Mouse (Mus musculus) cerebellum, adult 2 months (tissue): ENCODE results near the gene Calm3. TPM values are rescaled to one million over a fixed set of nuclear protein-coding genes. Genes with fewer than 3 reads are reported as not detected.

Experiments used
- DNase-seq, 2 experiments: peaks; one replicate each; pipeline ENCODE4 v3.0.0; 2021
- H3K27ac ChIP-seq: fragments of 200-500 bp; 2 replicates; pipeline ENCODE4 v1.5.1; 2012; ENCODE audit warnings: low read length, control low read depth, inconsistent platforms; ENCODE audit not compliant: insufficient read depth
- H3K27me3 ChIP-seq: fragments of 200-500 bp; 2 replicates; pipeline ENCODE4 v1.6.1; 2012; ENCODE audit warnings: inconsistent platforms, mild to moderate bottlenecking, low read length, moderate library complexity; ENCODE audit not compliant: control insufficient read depth, insufficient read depth
- H3K4me1 ChIP-seq: fragments of 200-500 bp; 2 replicates; pipeline ENCODE4 v1.6.1; 2011; ENCODE audit warnings: low read length; ENCODE audit not compliant: control insufficient read depth, insufficient read depth
- H3K4me3 ChIP-seq: fragments of 200-500 bp; replicated peaks from 2 replicates; pipeline ENCODE3; 2011; ENCODE audit warnings: mild to moderate bottlenecking, low read depth, low read length, control low read depth; ENCODE audit not compliant: insufficient read depth
- CTCF ChIP-seq: fragments of 200-500 bp; IDR thresholded peaks from 2 replicates; pipeline ENCODE4 v1.5.1; 2011; ENCODE audit warnings: low read depth, mild to moderate bottlenecking, control low read depth, low read length, moderate library complexity, borderline replicate concordance; ENCODE audit not compliant: insufficient read depth
- POLR2A ChIP-seq: fragments of 200-500 bp; IDR thresholded peaks from 2 replicates; pipeline ENCODE4 v1.6.1; 2011; ENCODE audit warnings: low read length, control low read depth, borderline replicate concordance; ENCODE audit not compliant: insufficient read depth
- WGBS: fragments of 180-500 bp; shearing (Covaris S2); methylation state at CpG from one replicate; pipeline ENCODE4 v1.1.7; 2018; 5-methylcytosine and 5-hydroxymethylcytosine counted together
- polyA plus RNA-seq: library from polyadenylated mRNA; depleted of rRNA; stranded (reverse); fragments of >200 nt; gene quantifications from 2 replicates; pipeline ENCODE4 v1.2.3, GENCODE M21; 2012

Calm3 gene
- polyA plus RNA-seq, 1 experiment = 1,504 TPM

GRCm38 (mm10) chr7:16915461-16916340 is 8.2 kb downstream of the Calm3 start:
- Histone ChIP-seq H3K27ac (no peak overlapping the region), H3K4me1 (peaks cover 46% of the 10 kb centered on the region), H3K27me3 (no peaks in the 10 kb centered on the region), H3K4me3 (no peak overlapping the region)
- WGBS = 37% methylated on average over 32 of the region's 32 CpGs
- DNase-seq = peak; percentile 45 to 58
- TF ChIP-seq CTCF = no peak
- no peak for TF ChIP-seq POLR2A

- Histone ChIP-seq H3K4me3 (no peak overlapping the region), H3K4me1 (peaks cover 42% of the 10 kb centered on the region), H3K27me3 (no peaks in the 10 kb centered on the region), H3K27ac (no peak overlapping the region)
- DNase-seq = peak in 1 of 2 experiments; percentile 34
- WGBS = 77% methylated on average over 18 of the region's 18 CpGs
- no peak for TF ChIP-seq POLR2A
- no peak for TF ChIP-seq CTCF
These were observed 9.2 kb downstream of the Calm3 start for GRCm38 (mm10) chr7:16914453-16915343.

GRCm38 (mm10) chr7:16913806-16914452 is 10.0 kb downstream of the Calm3 start:
- H3K4me1 ChIP-seq = peaks cover 36% of the 10 kb centered on the region
- H3K4me3 ChIP-seq = no peak overlapping the region
- TF ChIP-seq POLR2A (0 out of 2 replicates have a peak, but pooled peaks have one; percentile 23), CTCF (peak; percentile 87)
- DNase-seq = peak; percentile 71 to 77
- no peak overlapping the region for H3K27ac ChIP-seq
- WGBS = 23% methylated on average over 10 of the region's 10 CpGs
- no peaks in the 10 kb centered on the region for H3K27me3 ChIP-seq

- TF ChIP-seq CTCF = no peak
- TF ChIP-seq POLR2A = no peak
- H3K4me1 ChIP-seq = peaks cover 21% of the 10 kb centered on the region
- no peaks in the 10 kb centered on the region for H3K27me3 ChIP-seq
- H3K4me3 ChIP-seq = no peak overlapping the region
- H3K27ac ChIP-seq = no peak overlapping the region
- no peak for DNase-seq
- WGBS = 63% methylated on average over 6 of the region's 6 CpGs
These were observed 11.6 kb downstream of the Calm3 start for GRCm38 (mm10) chr7:16912360-16912759.

GRCm38 (mm10) chr7:16911904-16912303 is 12.0 kb downstream of the Calm3 start:
- H3K27me3 ChIP-seq = no peaks in the 10 kb centered on the region
- peaks cover 17% of the 10 kb centered on the region for H3K4me1 ChIP-seq
- DNase-seq = no peak
- WGBS = 95% methylated on average over 3 of the region's 3 CpGs
- no peak overlapping the region for H3K27ac ChIP-seq
- TF ChIP-seq POLR2A (no peak), CTCF (no peak)
- H3K4me3 ChIP-seq = no peak overlapping the region

GRCm38 (mm10) chr7:16909909-16910308 is 14.0 kb downstream of the Calm3 start:
- no peak overlapping the region for H3K27ac ChIP-seq
- no peak overlapping the region for H3K4me3 ChIP-seq
- 23% methylated on average over 10 of the region's 10 CpGs for WGBS
- H3K4me1 ChIP-seq = 0 out of 2 replicates have a peak, but pooled peaks cover 2% of the 10 kb centered on the region
- TF ChIP-seq POLR2A = no peak
- TF ChIP-seq CTCF = no peak
- no peaks in the 10 kb centered on the region for H3K27me3 ChIP-seq
- DNase-seq = no peak

GRCm38 (mm10) chr7:16908859-16909258 is 15.1 kb downstream of the Calm3 start:
- H3K4me3 ChIP-seq = no peak overlapping the region
- H3K27me3 ChIP-seq = no peaks in the 10 kb centered on the region
- 58% methylated on average over 11 of the region's 11 CpGs for WGBS
- no peak for DNase-seq
- H3K4me1 ChIP-seq = 0 out of 2 replicates have a peak, but pooled peaks cover 2% of the 10 kb centered on the region
- H3K27ac ChIP-seq = no peak overlapping the region
- no peak for TF ChIP-seq POLR2A
- TF ChIP-seq CTCF = no peak

- 64% methylated on average over 11 of the region's 11 CpGs for WGBS
- no peak for DNase-seq
- no peak overlapping the region for H3K4me3 ChIP-seq
- TF ChIP-seq CTCF = no peak
- H3K27ac ChIP-seq = no peak overlapping the region
- H3K4me1 ChIP-seq = 0 out of 2 replicates have a peak, but pooled peaks cover 2% of the 10 kb centered on the region
- no peaks in the 10 kb centered on the region for H3K27me3 ChIP-seq
These were observed 15.5 kb downstream of the Calm3 start for GRCm38 (mm10) chr7:16908367-16908766.
